Mouse (Mus musculus): ENCODE data around the gene Drd3.

DNA sequence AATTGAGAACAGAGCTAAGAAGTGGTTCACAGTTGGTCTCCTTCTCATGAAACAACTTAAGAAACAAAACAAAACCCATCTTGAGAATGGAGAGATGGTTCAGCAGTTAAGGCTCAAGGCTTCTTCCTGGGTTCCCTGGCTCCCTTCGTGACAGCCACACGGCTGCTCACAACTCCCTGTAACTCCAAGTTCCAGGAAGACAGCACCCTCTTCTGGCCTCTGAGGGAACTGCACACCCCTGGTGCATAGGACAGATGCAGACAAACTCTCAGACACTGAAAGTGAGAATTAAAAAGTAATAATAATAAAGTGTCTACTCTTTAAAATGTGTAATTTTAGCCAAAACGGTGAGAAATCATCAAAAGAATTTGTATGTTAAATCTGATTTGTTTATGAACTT, 29.4 kb upstream of the Drd3 start:
- TF ChIP-seq EP300 (optimal IDR thresholded peaks at IDR 0.05) = no peak
- TF ChIP-seq CTCF (IDR thresholded peaks at IDR 0.05; ENCODE audit: low read depth) = peak; percentile 43

Measured in stomach, postnatal 0 days (tissue).